Mouse (Mus musculus): ENCODE results near the gene C1s1.
"Not testable (repeated sequence)": the region's sequence is repeated elsewhere in the genome, so short reads cannot be mapped to it uniquely, and the experiment has no call there.

Gene C1s1

DNA sequence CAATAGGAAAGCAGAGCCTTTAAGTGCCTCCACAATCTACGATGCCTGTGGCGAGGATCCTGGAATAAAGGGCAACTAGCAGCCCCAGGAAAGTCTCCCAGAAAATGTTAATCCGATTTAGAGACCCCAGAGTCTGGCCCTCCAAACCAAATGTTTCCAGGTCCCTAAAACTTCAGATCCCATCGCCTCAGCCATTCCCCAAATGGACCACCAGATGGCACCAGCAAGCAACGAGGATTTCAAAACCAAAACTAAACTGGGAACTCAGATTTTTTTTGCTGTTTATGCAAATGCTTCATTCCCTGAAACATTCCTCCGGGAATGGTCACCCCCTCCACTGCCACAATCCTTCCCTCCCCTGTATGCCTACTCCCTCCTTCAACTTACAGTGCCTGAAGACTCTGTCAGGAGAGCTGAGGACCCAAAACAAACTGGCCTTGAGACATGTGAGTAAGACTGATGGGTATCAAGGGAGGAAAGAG is 29.8 kb downstream of the C1s1 start, which contains the start of gene C1ra:
C1ra (plus strand) TSS at position 51 of the 482 bp plus-strand sequence.
- DNase-seq (ENCODE audit: low spot score in 2 of 2), result peak in 1 of 2 experiments; percentile 62

DNA sequence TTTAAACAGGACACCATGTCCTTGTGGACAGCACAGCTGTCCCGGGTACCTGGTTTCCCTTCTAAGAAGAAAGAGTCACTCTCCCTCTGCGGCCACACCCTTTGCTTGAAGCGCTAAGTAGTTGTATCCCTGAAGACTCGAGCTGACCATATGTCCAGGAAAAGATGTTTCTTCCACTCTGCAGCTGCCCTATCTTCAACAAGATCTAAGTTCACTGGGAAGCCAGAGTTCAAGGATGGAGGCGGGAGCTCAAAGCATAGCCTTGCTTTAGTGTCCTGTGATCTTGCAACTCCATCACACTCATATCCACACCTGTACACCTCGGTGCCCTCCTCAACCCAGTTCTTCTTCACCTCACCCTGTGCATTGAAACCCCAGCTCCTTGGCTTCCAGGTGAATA is 30.2 kb downstream of the C1s1 start:
- no peak for DNase-seq (ENCODE audit: low spot score in 2 of 2)

DNA sequence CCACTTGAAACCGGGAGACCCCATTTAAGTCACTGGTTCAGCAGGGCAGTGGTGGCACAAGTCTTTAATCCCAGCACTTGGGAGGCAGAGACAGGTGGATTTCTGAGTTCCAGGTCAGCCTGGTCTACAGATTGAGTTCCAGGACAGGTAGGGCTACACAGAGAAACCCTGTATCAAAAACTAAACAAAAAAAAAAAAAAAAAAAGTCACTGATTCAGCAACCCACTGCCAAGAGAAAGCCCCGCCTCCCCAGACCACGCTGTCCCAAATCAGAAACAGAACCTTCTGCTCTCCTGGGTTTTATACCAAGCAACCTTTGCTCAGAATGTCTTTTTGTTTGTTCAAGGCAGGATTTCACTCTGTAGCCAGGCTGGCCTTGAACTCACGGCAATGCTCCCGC is 33.0 kb downstream of the C1s1 start:
- DNase-seq (ENCODE audit: low spot score in 2 of 2), result not testable (repeated sequence)

DNA sequence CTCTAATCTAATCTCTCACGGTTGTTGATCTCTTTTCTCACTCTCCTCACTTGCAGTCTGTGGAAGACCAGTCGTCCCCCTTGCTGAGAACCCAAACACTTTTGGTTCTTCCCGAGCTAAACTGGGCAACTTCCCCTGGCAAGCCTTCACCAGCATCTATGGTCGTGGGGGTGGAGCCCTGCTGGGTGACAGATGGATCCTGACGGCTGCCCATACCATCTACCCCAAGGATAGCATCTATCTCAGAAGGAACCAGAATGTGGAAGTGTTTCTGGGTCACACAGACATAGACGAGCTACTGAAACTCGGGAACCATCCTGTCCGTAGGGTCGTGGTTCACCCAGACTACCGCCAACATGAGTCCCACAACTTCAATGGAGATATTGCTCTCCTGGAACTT is 33.9 kb downstream of the C1s1 start:
- no peak for DNase-seq (ENCODE audit: low spot score in 2 of 2)

DNA sequence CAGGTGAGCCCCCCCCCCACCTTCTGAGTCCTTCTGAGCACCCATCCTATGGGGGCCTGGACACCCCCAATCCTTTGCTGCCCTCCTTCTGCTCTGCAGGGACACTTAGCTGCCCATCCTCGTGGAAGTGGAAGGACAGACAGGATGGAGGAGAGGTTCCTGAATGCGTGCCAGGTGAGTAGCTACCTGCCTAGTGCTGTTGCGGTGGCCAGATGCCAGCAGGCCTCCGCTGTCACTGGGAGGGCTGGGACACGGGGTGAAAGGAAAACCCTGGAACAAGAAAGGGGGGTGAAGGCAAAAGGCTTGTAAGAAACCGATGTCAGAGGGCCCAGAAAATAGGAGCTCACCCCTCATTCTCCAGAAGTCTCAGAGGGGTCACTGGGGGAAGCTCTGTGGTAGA is 35.2 kb downstream of the C1s1 start:
- DNase-seq (ENCODE audit: low spot score in 2 of 2), result no peak

DNA sequence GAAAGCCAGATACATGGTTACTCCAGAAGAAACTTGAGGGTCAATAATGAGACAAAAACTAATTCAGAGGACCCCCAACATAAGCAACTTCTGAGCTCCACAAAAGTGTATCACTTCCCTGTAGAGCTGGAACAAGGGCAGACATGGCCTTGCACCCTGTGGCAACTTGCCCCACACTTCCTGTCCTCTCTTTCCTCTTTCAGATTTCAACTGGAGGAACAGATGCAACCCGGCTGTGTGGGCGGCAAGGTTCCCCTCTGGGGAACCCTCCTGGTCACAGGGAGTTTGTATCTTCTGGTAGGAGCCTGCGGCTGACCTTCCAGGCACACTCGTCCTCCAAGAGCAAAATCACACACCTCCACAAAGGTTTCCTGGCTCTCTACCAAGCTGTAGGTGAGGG is 37.1 kb downstream of the C1s1 start:
- no peak for DNase-seq (ENCODE audit: low spot score in 2 of 2)

DNA sequence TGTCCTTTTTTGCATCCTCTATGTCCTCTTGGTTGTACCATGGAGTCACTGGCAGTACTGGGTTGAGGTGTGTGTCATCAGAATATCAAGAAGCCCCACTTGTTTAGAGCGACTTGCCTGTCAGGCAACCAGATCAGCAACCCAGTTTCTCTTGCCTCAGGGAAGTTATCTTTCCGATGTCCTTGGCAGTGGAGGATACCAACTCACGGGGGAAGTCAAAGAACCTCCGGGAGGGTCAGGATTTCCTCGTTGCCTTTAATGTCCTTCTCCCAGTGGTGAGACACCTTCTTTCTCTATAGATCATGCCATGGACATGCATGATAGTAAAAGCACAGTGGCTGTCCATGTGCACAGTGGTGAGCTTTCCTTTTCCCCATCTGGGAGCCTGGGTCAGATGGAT is 40.1 kb downstream of the C1s1 start:
- DNase-seq (ENCODE audit: low spot score in 2 of 2), result no peak

DNA sequence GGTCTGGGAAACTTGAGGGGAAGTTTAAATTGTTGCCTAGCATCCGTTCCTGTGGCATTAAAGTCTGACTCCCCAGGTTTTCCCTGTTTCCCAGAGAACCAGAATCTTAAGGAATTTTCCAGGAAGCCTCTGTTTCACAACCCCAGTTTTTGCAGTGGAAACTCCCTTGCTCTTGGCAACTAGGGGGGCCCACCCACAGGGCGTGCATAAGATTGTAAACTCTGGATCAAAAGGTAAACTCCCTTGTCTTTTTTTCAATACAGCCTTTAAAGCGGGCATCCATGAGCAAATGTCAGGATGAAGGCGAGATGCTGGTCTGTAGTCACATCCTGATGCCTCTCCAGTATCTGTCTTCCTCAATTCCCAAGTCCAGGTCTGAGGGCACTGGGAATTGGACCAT is 40.7 kb downstream of the C1s1 start:
- no peak for DNase-seq (ENCODE audit: low spot score in 2 of 2)

DNA sequence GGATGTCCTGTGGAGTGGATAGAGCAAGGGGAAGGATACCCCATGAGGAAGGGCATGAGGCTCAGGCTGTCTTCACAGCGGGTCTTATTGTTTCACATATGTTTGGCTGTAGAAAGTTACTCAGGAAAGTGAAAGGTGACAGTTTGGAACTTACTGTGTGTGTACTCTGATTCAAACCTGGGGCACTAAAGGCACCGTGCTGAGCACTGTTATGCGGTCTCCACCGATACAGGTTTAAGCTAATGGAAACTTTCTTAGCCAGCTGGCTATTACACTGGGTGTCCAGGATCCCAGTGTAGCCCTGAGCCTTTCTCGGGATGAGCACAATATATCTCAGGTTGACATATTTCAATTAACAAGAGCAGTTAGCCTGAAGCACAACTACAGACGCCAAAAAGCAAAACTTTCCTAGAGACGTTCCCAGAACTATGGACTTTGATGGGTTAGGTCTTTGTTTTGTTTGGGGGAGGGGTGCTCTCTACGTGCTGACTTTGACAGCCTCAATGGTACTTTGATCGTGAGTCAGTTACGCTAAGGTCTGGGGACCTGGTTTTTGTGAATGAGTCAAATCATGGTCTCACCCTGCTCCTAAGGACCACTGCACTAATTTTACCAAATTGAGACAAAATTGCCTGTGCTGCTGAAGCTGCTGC is 42.1 kb downstream of the C1s1 start:
- DNase-seq (ENCODE audit: low spot score in 2 of 2), result no peak

DNA sequence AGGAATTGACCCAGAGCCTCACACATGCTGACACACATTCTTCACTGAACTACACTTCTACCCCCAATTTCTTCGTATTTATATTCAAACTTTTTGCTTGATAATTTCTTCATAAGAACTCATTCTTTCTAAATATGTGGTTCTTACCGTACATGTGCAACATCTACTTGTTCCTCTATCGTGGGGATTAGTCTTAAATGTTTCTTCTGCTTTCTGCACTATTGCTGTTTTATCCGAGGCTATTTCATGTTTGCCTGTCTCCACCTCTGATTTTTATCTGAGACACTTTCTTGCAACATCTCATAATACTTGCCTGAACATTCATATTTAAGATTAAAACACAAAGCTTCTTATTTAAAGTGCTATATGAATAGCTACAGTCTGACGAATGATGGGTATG is 46.1 kb downstream of the C1s1 start:
- no peak for DNase-seq (ENCODE audit: low spot score in 2 of 2)

DNA sequence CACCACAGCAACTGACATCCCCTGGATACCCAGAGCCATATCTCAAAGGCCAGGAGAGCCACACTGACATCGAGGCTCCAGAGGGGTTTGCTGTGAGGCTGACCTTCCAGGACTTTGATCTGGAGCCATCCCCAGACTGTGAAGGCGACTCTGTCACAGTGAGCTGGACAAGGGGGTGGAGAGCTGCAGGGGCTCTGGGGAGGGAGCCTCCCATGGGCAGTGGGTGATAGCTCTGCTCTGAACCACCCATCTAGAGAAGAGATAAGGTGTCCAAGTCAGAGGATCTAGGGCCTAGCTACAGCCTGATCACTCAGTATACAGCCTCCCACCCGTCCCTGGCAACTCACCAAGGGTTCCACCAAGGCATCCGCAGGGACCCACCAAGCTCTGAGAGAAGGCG is 48.3 kb downstream of the C1s1 start:
- no peak for DNase-seq (ENCODE audit: low spot score in 2 of 2)

DNA sequence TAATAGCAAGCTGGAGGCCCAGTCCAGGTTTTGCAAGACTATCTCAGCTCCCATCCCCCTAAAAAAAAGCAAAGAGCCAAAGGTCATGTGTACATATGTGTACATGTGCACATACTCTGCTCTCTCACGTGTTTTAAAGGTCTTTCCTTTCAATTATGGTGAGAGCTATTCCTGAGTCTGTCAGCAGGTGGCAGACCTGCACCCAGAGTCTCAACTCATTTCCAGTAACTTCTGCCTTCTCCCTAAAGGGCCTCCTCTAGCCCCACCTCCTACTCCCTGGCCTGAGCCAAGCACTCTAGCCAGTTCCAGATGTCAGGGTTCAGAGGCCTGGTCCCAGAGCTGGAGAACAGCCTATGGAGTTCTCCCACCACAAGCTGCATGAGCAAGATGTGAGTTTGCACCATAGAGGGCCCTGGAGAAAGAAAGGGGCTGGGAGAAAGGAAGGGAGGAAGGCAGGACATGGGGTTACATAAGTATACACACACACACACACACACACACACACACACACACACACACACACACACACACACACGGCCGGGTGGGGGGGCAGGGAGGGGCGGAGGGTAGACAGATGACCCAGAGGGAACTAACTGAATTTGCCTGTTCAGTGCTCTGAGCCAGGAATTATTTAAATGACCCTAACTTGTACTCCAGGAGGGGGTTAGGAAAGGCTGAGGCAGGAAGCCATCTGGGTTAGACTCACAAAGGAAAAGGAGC is 49.2 kb downstream of the C1s1 start, which contains the start of gene C1rl:
C1rl (plus strand) TSS at position 272 of the 720 bp plus-strand sequence.
- peak in 1 of 2 experiments; percentile 83 for DNase-seq (ENCODE audit: low spot score in 2 of 2)

DNA sequence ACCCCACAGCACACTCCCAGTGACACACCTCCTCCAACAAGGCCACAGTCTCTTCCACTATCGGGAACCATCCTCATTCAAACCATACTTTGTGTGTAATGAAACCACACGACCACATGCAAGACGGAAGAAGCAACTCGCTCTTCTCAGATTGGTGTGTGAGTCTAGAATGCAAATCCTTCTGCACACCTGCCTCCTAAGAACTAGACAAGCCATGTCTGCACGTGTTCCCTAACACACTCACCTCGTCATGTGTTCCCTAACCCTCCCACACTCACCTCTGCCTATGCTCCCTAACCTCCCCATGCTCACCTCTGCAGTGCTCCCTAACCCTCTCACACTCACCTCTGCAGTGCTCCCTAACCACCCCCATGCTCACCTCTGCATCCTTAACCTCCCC is 50.7 kb downstream of the C1s1 start:
- no peak for DNase-seq (ENCODE audit: low spot score in 2 of 2)

DNA sequence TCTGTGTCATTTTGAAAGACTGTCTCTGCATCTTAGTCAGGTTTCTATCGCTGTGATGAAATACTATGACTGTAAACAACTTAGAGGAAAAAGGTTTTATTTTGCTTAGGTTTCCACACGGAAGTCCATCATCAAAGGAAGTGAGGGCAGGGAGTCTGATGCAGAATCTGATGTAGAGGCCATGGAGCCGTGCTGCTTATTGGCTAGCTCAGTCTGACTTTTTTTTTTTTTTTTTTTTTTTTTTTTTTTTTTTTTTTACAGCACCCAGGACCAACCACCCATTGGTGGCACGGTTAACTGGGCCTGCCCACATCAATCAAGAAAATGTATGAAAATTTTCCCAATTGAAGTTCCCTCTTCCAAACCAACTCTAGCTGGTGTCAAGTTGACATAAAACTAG is 53.2 kb downstream of the C1s1 start:
- no peak for DNase-seq (ENCODE audit: low spot score in 2 of 2)

DNA sequence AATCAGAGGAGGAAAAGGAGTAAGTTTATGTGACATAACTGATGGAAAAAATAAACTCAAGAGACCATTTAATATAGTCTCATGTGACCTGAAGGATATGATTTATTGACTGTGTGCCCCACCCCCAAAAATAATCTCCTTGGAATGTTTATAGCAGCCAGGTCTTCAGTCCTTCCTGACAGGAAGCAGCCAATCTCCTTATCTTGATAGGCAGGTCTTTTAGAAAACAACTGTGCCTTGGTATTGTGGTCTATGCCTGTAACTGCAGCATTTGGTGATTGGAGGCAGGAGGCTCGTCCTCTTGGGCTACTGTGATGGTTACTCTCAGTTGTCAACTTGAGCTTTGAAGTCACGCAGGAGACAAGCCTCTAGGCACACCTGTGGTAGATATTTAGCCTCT is 54.6 kb downstream of the C1s1 start:
- no peak for DNase-seq (ENCODE audit: low spot score in 2 of 2)

DNA sequence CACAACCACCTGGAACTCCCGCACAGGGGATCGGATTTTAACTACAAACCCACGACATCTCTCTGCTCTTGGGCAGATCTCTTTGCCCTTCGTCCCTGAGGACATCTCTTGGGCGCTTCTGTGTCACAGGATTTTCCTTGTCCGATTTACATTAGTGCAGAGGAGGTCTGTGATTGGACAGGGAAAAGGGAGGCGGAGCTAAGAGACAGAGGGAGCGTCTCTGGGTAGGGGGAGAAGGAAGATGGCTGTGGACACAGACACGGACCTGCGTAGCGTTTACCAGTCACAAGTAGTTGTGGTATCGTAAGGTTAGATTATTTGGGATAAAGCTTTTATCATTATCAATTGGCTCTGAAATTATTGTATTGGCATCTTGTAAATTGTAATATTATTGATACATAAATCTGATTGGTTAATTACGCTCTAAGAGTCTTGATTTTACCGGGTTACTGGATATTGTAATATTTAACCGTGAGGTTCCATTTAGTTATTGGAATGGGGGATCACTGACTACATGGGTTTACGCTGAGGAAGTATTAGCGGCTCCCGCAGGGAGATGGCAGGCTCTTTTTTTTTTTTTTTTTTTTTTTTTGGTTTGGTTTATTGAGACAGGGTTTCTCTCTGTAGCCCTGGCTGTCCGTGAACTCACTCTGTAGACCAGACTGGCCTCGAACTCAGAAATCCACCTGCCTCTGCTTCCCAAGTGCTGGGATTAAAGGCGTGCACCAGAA is 56.6 kb downstream of the C1s1 start:
- no peak for DNase-seq (ENCODE audit: low spot score in 2 of 2)

DNA sequence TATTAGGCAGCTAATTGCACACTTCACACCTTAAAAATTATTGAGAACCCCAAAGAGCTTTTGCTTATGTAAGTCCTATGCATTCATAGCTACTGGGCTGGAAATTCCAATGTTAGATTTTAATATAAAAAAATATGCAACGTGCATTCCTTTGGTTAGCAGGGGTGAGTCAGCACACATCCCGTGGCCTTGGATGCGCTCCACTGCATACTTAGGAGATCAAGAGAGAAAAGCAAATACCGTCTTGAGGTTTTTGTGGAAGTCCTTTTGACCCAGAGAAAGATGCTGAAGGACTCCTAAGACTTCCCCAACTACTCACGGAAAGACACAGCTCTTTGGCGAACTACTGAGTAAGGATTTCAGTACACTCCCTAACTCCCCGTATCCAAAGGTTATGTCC is 57.3 kb downstream of the C1s1 start:
- DNase-seq (ENCODE audit: low spot score in 2 of 2), result no peak

DNA sequence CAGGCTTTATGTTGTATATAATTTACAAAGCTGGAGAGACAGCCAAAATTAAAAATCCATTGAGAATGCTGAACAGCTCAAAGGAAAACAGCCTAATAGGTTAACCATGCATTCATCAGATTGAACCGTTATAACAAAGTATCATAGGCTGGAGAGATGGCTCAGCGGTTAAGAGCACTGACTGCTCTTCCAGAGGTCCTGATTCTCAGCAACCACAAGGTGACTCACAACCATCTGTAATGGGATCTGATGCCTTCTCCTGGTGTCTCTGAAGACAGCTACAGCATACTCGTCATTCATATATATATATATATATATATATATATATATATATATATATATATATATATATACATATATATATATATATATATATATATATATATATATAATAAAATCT is 58.3 kb downstream of the C1s1 start:
- not testable (repeated sequence) for DNase-seq (ENCODE audit: low spot score in 2 of 2)

DNA sequence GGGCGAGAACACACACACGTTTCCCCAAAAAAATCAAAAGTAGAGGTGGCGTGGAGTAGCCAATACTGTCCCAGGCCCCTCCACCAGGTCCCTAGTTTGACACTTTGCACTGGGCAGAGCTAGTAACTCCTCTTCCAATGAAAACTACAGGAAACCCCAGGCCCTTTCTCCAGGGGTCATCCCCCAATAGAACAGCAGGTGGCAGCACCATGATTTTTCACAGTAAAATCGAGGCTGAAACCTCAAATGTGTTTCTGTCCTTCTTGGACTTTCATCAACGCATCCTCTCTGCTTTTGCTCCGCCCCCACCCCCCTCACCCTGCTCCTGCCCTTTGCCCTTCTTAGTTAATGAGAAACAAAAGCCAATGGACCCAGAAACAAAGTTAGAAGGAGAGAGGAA is 60.6 kb downstream of the C1s1 start:
- no peak for DNase-seq (ENCODE audit: low spot score in 2 of 2)
